Mouse (Mus musculus): ENCODE measurements at regions not wholly inside any gene's neighbourhood (a gene's known extent, or its start where the extent isn't known, plus 50 kb on each side); places are given as distances from the start of the nearest gene placed in this dataset.

DNA sequence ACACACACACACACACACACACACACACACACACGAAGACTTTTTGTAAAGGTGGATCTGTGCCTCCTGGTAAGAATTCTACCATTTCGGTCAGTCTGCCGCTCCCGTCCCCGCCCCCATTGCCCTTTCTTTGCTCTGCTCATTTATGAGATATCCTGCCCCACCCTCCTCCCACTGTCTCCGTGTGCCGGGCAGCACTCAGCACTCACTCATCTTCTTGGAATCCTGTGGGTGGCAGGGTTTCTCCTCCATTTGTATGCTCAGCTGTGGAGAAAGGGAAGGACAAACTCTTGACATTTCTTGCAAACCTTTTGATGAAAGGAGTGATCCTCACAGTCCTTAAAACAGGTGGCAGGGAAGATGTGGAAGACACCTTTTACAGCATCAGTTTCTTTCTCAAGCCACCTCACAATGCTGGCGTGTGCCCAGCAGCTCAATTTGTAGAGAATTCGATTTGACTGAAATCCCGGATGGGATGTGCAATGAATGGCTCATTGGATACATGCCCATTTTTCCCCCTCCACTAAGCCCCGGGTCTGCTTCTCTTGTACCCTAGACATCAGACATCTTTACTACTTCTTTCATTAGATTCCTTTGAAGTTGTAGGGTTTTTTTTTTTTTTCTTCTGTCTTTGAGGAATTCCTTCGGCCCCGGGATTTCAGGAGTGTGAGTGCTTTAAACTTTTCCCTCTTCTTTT lies 112.6 kb upstream of the 4933415F23Rik start:
- TF ChIP-seq POLR2A (IDR thresholded peaks at IDR 0.05; ENCODE audit: low read depth, low read length) (no peak), CTCF (conservative IDR thresholded peaks at IDR 0.05; ENCODE audit: insufficient read depth, insufficient read length, low read depth, low read length) (no peak)

Data from kidney, adult 2 months (tissue).